Mouse (Mus musculus): ENCODE measurements at regions not wholly inside any gene's neighbourhood (a gene's known extent, or its start where the extent isn't known, plus 50 kb on each side); places are given as distances from the start of the nearest gene placed in this dataset.

DNA sequence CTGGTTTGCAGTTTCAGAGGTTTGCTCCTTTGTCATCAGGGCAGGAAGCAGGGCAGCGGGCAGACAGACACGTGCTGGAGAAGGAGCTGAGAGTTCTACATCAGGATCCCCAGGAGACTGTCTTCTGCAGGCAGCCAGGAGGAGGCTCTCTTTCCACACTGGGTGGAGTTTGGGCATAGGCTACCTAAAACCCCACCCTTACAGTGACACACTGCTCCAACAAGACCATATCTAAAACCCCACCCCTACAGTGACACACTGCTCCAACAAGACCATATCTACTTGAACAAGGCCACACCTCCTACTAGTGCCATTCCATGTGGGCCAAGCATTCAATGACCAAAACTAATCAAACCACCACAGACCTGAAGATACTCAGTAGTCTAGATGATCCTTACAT is 68.0 kb upstream of the Cd2ap start:
- TF ChIP-seq CTCF (IDR thresholded peaks at IDR 0.05; ENCODE audit: low read depth) (no peak), EP300 (IDR thresholded peaks at IDR 0.05; ENCODE audit: low read depth) (no peak)

Data from heart, postnatal 0 days (tissue).